Mouse (Mus musculus) CH12.LX (cell line): ENCODE measurements at regions not wholly inside any gene's neighbourhood (a gene's known extent, or its start where the extent isn't known, plus 50 kb on each side); places are given as distances from the start of the nearest gene placed in this dataset.

Experiments used
- DNase-seq: peaks from one replicate; pipeline ENCODE4 v3.0.0-alpha.2; 2013; ENCODE audit errors: extremely low read depth
- H3K27ac ChIP-seq: 2 replicates; pipeline ENCODE4 v1.5.1; 2012; ENCODE audit warnings: low read depth, mild to moderate bottlenecking, control low read depth, moderate library complexity; ENCODE audit not compliant: insufficient read depth
- H3K27me3 ChIP-seq: replicated peaks from 2 replicates; pipeline ENCODE3; 2012; ENCODE audit warnings: inconsistent platforms
- H3K36me3 ChIP-seq, 2 experiments: replicated peaks in 1 of 2; 2 replicates each; pipeline versions ENCODE3 to v1.6.1; 2012; ENCODE audit warnings: inconsistent platforms in 1 of 2, low read length in 1 of 2, mild to moderate bottlenecking in 1 of 2, mixed read lengths in 1 of 2, moderate library complexity in 1 of 2; ENCODE audit not compliant: control insufficient read depth in 1 of 2, insufficient read depth in 1 of 2
- H3K4me1 ChIP-seq, 2 experiments: 2 replicates each; pipeline ENCODE4 v1.6.1; 2012; ENCODE audit warnings: inconsistent platforms in 1 of 2, moderate library complexity in 1 of 2; ENCODE audit not compliant: insufficient read depth in 2 of 2, control insufficient read depth in 1 of 2
- H3K4me2 ChIP-seq: 2 replicates; pipeline ENCODE4 v1.6.1; 2012; ENCODE audit warnings: low read depth, mild to moderate bottlenecking, control low read depth; ENCODE audit not compliant: poor library complexity, insufficient read depth, severe bottlenecking
- H3K4me3 ChIP-seq, 3 experiments: fragments of 150-350 bp in 1 of 3; sonication (generic) in 1 of 3; replicated peaks in 1 of 3; 2 replicates each; pipeline versions ENCODE3 to v1.5.1; 2011 to 2012; ENCODE audit warnings: low read depth in 2 of 3, low read length in 2 of 3, mild to moderate bottlenecking in 2 of 3, moderate library complexity in 2 of 3, control low read depth in 1 of 3, improper control_type of control experiment in 1 of 3, inconsistent platforms in 1 of 3, mixed read lengths in 1 of 3; ENCODE audit not compliant: poor library complexity in 1 of 3
- H3K79me2 ChIP-seq: replicated peaks from 2 replicates; pipeline ENCODE4 v1.6.1; 2012; ENCODE audit warnings: mild to moderate bottlenecking, moderate library complexity; ENCODE audit not compliant: control insufficient read depth, poor library complexity, insufficient read depth, severe bottlenecking; ENCODE audit errors: extremely low read depth
- H3K9ac ChIP-seq: 2 replicates; pipeline ENCODE4 v1.6.1; 2012; ENCODE audit warnings: low read depth, mild to moderate bottlenecking, control low read depth, moderate library complexity; ENCODE audit not compliant: insufficient read depth
- H3K9me3 ChIP-seq: replicated peaks from 2 replicates; pipeline ENCODE3; 2012; ENCODE audit warnings: low read length, inconsistent platforms, mixed read lengths
- BHLHE40 ChIP-seq: IDR thresholded peaks from 2 replicates; pipeline ENCODE4 v1.6.1; 2011; ENCODE audit warnings: mild to moderate bottlenecking, low read depth, low read length, improper control_type of control experiment
- CHD1 ChIP-seq: IDR thresholded peaks from 2 replicates; pipeline ENCODE4 v1.6.1; 2012; ENCODE audit warnings: low read depth, low read length, improper control_type of control experiment, inconsistent platforms
- ELF1 ChIP-seq: IDR thresholded peaks from 2 replicates; pipeline ENCODE4 v1.6.1; 2014; ENCODE audit warnings: low read depth, mild to moderate bottlenecking, inconsistent platforms, low read length, improper control_type of control experiment
- EP300 ChIP-seq: IDR thresholded peaks from 2 replicates; pipeline ENCODE4 v1.6.1; 2011; ENCODE audit warnings: low read length, improper control_type of control experiment
- JUND ChIP-seq: conservative IDR thresholded peaks from 2 replicates; pipeline ENCODE4 v1.6.1; 2011; ENCODE audit warnings: low read depth, low read length, improper control_type of control experiment
- MAFK ChIP-seq: IDR thresholded peaks from 2 replicates; pipeline ENCODE4 v1.6.1; 2011; ENCODE audit warnings: low read length, improper control_type of control experiment; ENCODE audit not compliant: insufficient replicate concordance
- MEF2A ChIP-seq: IDR thresholded peaks from 2 replicates; pipeline ENCODE4 v1.6.1; 2014; ENCODE audit warnings: low read depth, mild to moderate bottlenecking, inconsistent platforms, low read length, improper control_type of control experiment, borderline replicate concordance
- MXI1 ChIP-seq: IDR thresholded peaks from 2 replicates; pipeline ENCODE4 v1.6.1; 2011; ENCODE audit warnings: mild to moderate bottlenecking, low read depth, low read length, improper control_type of control experiment
- NRF1 ChIP-seq: IDR thresholded peaks from 2 replicates; pipeline ENCODE4 v1.6.1; 2014; ENCODE audit warnings: low read depth, mild to moderate bottlenecking, inconsistent platforms, low read length, improper control_type of control experiment, moderate library complexity
- PAX5 ChIP-seq: IDR thresholded peaks from 2 replicates; pipeline ENCODE4 v1.6.1; 2012; ENCODE audit warnings: low read length, inconsistent platforms, mixed read lengths
- POLR2A ChIP-seq: IDR thresholded peaks from 2 replicates; pipeline ENCODE4 v1.6.1; 2011; ENCODE audit warnings: low read depth, mild to moderate bottlenecking, improper control_type of control experiment, low read length
- POLR2AphosphoS2 ChIP-seq: IDR thresholded peaks from 2 replicates; pipeline ENCODE4 v1.6.1; 2011; ENCODE audit warnings: low read depth, low read length, improper control_type of control experiment
- RAD21 ChIP-seq: IDR thresholded peaks from 2 replicates; pipeline ENCODE4 v1.6.1; 2011; ENCODE audit warnings: low read depth, mild to moderate bottlenecking, low read length, improper control_type of control experiment, moderate library complexity
- SIN3A ChIP-seq: IDR thresholded peaks from 2 replicates; pipeline ENCODE4 v1.6.1; 2012; ENCODE audit warnings: low read length, improper control_type of control experiment, inconsistent platforms
- TCF12 ChIP-seq: IDR thresholded peaks from 2 replicates; pipeline ENCODE4 v1.6.1; 2014; ENCODE audit warnings: low read depth, mild to moderate bottlenecking, inconsistent platforms, low read length, improper control_type of control experiment
- USF1 ChIP-seq: IDR thresholded peaks from 2 replicates; pipeline ENCODE4 v1.6.1; 2014; ENCODE audit warnings: low read depth, mild to moderate bottlenecking, inconsistent platforms, low read length, improper control_type of control experiment
- USF2 ChIP-seq: conservative IDR thresholded peaks from 2 replicates; pipeline ENCODE4 v1.6.1; 2011; ENCODE audit warnings: low read depth, low read length, improper control_type of control experiment
- ZKSCAN1 ChIP-seq: IDR thresholded peaks from 2 replicates; pipeline ENCODE4 v1.6.1; 2012; ENCODE audit warnings: low read depth, inconsistent platforms, low read length, improper control_type of control experiment, borderline replicate concordance
- ZNF384 ChIP-seq: IDR thresholded peaks from 2 replicates; pipeline ENCODE4 v1.6.1; 2012; ENCODE audit warnings: low read depth, low read length, improper control_type of control experiment, inconsistent platforms
- dilution Hi-C: fragments of 300-500 bp; cut with MboI; formaldehyde crosslinking; loops from 2 replicates; pipeline ENCODE4 v1.14.3; 2020; ENCODE audit warnings: low sequenced_read_pairs; ENCODE audit not compliant: extremely low pct_unique_long_range_greater_than_20kb, extremely low pct_ligation_motif_present
- in situ Hi-C: fragments of 300-500 bp; cut with MboI; formaldehyde crosslinking; loops from 3 replicates; pipeline ENCODE4 v1.14.3; 2019; ENCODE audit warnings: low sequenced_read_pairs, low pct_ligation_motif_present, low pct_unique_long_range_greater_than_20kb, mixed read lengths

GRCm38 (mm10) chr14:102516765-102517164, 465.7 kb downstream of the Kctd12 start (continued):
- TF ChIP-seq POLR2AphosphoS2 (no peak), BHLHE40 (no peak), CHD1 (no peak), ELF1 (no peak)
- TF ChIP-seq, all 38 proteins: peak for 0

GRCm38 (mm10) chr14:102514527-102514926, 467.9 kb downstream of the Kctd12 start:
- in situ Hi-C loops = loop anchor here (10.0 to 25.0 kb wide), 2 partner anchors 473 to 560 kb away; partner anchors contain the start of gene Kctd12
- no peaks in the 10 kb centered on the region for H3K4me1 ChIP-seq
- H3K27ac ChIP-seq = no peak overlapping the region
- dilution Hi-C loops = no loop called here
- DNase-seq = no peak
- no peaks in the 10 kb centered on the region for H3K79me2 ChIP-seq
- H3K27me3 ChIP-seq = no peaks in the 10 kb centered on the region
- H3K9me3 ChIP-seq = no peaks in the 10 kb centered on the region
- no peak overlapping the region for H3K4me2 ChIP-seq
- no peak overlapping the region for H3K9ac ChIP-seq
- TF ChIP-seq USF2 (no peak), JUND (no peak), USF1 (no peak), NRF1 (no peak), MAFK (no peak), MEF2A (no peak), POLR2A (no peak), MXI1 (no peak), POLR2AphosphoS2 (no peak)
- no peak overlapping the region for H3K4me3 ChIP-seq
- H3K36me3 ChIP-seq = no peaks in the 10 kb centered on the region

GRCm38 (mm10) chr14:102512651-102513050, 469.8 kb downstream of the Kctd12 start:
- no peak overlapping the region for H3K9ac ChIP-seq
- H3K4me1 ChIP-seq = no peaks in the 10 kb centered on the region; a peak in 1 of 4 replicates
- DNase-seq = no peak
- TF ChIP-seq ZNF384 = no peak
- no peak for TF ChIP-seq EP300
- no peak for TF ChIP-seq RAD21
- no peak for TF ChIP-seq SIN3A
- TF ChIP-seq CHD1 = no peak
- no peak for TF ChIP-seq TCF12
- no peak for TF ChIP-seq ZKSCAN1
- TF ChIP-seq NRF1 = no peak
- no peak for TF ChIP-seq PAX5
- no peak for TF ChIP-seq POLR2AphosphoS2
- H3K36me3 ChIP-seq = no peaks in the 10 kb centered on the region
- in situ Hi-C loops = loop anchor here (10.0 to 25.0 kb wide), 2 partner anchors 475 to 558 kb away; partner anchors contain the start of gene Kctd12
- H3K9me3 ChIP-seq = no peaks in the 10 kb centered on the region
- H3K4me2 ChIP-seq = no peak overlapping the region
- dilution Hi-C loops = no loop called here
- H3K27ac ChIP-seq = no peak overlapping the region
- H3K79me2 ChIP-seq = no peaks in the 10 kb centered on the region
- no peak overlapping the region for H3K4me3 ChIP-seq
- no peaks in the 10 kb centered on the region for H3K27me3 ChIP-seq
